Mouse (Mus musculus): ENCODE measurements around the gene Cish.

GRCm38 (mm10) chr9:107267028-107267427 is 28.8 kb upstream of the Cish start:
- no peak for TF ChIP-seq EP300 (IDR thresholded peaks at IDR 0.05; ENCODE audit: low read depth)
- TF ChIP-seq CTCF (IDR thresholded peaks at IDR 0.05; ENCODE audit: low read depth), result no peak
